Mouse (Mus musculus) limb, embryonic 14.5 days (tissue): ENCODE data around the gene Cd44. TPM values are rescaled to one million over a fixed set of nuclear protein-coding genes. Genes with fewer than 3 reads are reported as not detected.

Experiments
- ATAC-seq: fragments of 200-750 bp; cut with Nextera tagmentation; 2 replicates; pipeline ENCODE4 v1.8.0; 2017; ENCODE audit warnings: low read depth, moderate number of reproducible peaks, moderate TSS enrichment; ENCODE audit not compliant: low FRiP score
- DNase-seq: peaks from one replicate; pipeline ENCODE4 v3.0.0-alpha.2; 2015; ENCODE audit warnings: low spot score
- H3K27ac ChIP-seq: fragments of 300-500 bp; sonication (generic); replicated peaks from 2 replicates; pipeline ENCODE4 v1.5.1; 2014; ENCODE audit warnings: low read depth, mild to moderate bottlenecking, low read length, moderate library complexity, mixed read lengths
- H3K27me3 ChIP-seq: fragments of 300-500 bp; sonication (generic); 2 replicates; pipeline ENCODE4 v1.6.1; 2014; ENCODE audit warnings: low read length, mixed read lengths; ENCODE audit not compliant: control insufficient read depth, insufficient read depth
- H3K36me3 ChIP-seq: fragments of 300-500 bp; sonication (generic); 2 replicates; pipeline ENCODE4 v1.6.1; 2014; ENCODE audit warnings: mild to moderate bottlenecking, low read length, moderate library complexity, mixed read lengths; ENCODE audit not compliant: control insufficient read depth, insufficient read depth
- H3K4me1 ChIP-seq: fragments of 300-500 bp; sonication (generic); 2 replicates; pipeline ENCODE4 v1.6.1; 2014; ENCODE audit warnings: antibody characterized with exemption, low read length, mixed read lengths; ENCODE audit not compliant: control insufficient read depth, insufficient read depth
- H3K4me2 ChIP-seq: fragments of 300-500 bp; sonication (generic); replicated peaks from 2 replicates; pipeline ENCODE4 v1.6.1; 2014; ENCODE audit warnings: low read depth, mild to moderate bottlenecking, low read length, moderate library complexity; ENCODE audit not compliant: severe bottlenecking
- H3K4me3 ChIP-seq: fragments of 300-500 bp; sonication (generic); replicated peaks from 2 replicates; pipeline ENCODE4 v1.5.1; 2014; ENCODE audit warnings: low read length
- H3K9ac ChIP-seq: fragments of 300-500 bp; sonication (generic); 2 replicates; pipeline ENCODE4 v1.6.1; 2014; ENCODE audit warnings: mild to moderate bottlenecking, low read depth, low read length, moderate library complexity; ENCODE audit not compliant: severe bottlenecking
- H3K9me3 ChIP-seq: fragments of 300-500 bp; sonication (generic); 2 replicates; pipeline ENCODE4 v1.6.1; 2016; ENCODE audit warnings: low read length; ENCODE audit not compliant: control insufficient read depth
- POLR2A ChIP-seq: fragments of 200-500 bp; IDR thresholded peaks from 2 replicates; pipeline ENCODE4 v1.8.0; 2012; ENCODE audit warnings: inconsistent platforms, mild to moderate bottlenecking, moderate library complexity, borderline replicate concordance; ENCODE audit not compliant: insufficient read depth, insufficient read length; ENCODE audit errors: extremely low read depth
- WGBS: fragments of 180-500 bp; shearing (Covaris S2); extraction: QIAGEN DNeasy Blood & Tissue Kit; methylation state at CpG from one replicate; pipeline ENCODE4 v1.1.7; 2014; 5-methylcytosine and 5-hydroxymethylcytosine counted together
- polyA plus RNA-seq, 2 experiments: library from polyadenylated mRNA; depleted of rRNA in 1 of 2; stranded (reverse) in 1 of 2; unstranded in 1 of 2; fragments of >200 nt; fragmentation: Nextera tagmentation in 1 of 2; extraction: Ambion mirVana in 1 of 2; gene quantifications; 2 replicates each; pipeline versions ENCODE4 v1.2.1 to v1.2.3; 2012 to 2014

Cd44 gene
- 29.3 and 32.1 TPM in 2 replicates for polyA plus RNA-seq (2012; rRNA removed)
- polyA plus RNA-seq (2014; fragmentation: Nextera tagmentation; extraction: Ambion mirVana) = 39.5 and 46.3 TPM in 2 replicates

DNA sequence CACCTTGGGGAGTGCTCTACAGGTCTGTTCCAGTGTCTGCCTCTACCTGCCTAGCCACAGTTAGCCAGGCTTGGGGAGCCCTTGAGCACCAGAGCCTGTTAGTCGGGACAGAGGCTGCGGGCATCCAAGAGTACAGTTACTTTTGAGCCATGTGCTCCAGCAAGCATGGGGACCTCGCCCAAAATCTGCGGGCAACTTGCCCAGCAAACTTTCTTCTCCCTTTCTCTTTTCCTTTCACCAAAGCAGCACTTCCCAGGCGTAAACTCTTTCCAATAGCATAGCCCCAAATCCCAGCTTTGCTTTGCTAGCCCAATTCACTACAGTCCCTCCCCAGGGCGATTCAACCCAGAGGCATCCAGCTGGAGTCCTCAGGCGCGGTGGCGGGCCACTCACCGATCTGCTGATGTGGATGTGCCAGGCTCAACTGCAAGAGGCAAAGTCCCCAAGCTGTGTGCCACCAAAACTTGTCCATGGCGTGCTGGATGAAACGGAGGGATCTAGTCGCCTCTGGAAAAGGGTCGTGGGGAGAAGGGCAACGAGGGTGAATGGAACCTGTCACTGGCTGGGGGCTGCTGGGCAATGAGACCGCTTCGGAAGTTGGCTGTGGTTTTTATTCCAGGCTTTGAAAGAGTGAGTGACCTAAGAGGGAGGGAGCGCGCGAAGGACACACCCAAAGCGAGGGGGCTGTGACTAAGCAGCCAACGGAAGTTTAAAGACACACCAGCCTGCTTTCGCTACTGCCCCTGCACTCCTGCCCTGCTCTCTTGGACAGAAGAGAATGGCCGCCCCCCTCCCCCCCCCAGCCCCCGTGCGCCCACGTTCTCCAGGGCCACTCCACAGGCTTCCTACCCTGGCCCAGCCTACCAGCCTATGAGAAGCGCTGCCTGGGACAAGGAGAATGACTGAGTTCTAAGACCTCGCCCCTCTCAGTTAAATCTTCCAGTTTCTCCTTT lies at the start of gene Cd44:
Gene Cd44, minus strand, starts transcription at position 791 of the 953 bp plus-strand sequence.
- DNase-seq = peak; percentile 63
- Histone ChIP-seq H3K4me3 (peak within 1 kb of the TSS; percentile 43), H3K36me3 (no peaks in the 10 kb centered on the region), H3K27me3 (peaks cover 3% of the 10 kb centered on the region; the same call in 1 of the 2 replicates), H3K27ac (no peak within 1 kb of the TSS), H3K9me3 (no peaks in the 10 kb centered on the region), H3K4me1 (peaks cover 2% of the 10 kb centered on the region; the same call in 1 of the 2 replicates), H3K4me2 (peak within 1 kb of the TSS; percentile 85), H3K9ac (peak within 1 kb of the TSS; percentile 50)
- ATAC-seq = peak; percentile 77
- TF ChIP-seq POLR2A = no peak
- WGBS = under 1% methylated on average over 27 of the region's 29 CpGs

DNA sequence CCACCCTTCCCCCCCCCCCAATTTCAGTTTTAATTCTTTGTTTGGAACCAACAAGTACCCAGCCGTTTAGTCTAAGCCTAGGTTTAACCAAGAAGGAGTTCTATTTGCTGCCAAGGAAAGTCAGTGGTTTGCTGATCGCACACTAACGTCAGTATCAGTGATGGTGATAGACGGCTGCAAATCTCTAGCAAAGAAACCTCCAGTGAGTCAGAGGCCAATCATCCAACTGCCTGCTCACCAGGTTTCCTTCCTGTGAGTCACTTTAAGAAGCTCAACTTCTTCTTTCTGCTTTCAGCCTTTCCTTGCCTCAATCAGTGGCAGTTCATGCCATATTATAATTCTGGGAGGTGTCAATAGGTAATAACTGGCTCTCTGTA lies 47.0 kb upstream of the Cd44 start:
- H3K9me3 ChIP-seq = no peaks in the 10 kb centered on the region
- H3K9ac ChIP-seq = no peak overlapping the region
- no peak overlapping the region for H3K27ac ChIP-seq
- no peak overlapping the region for H3K4me3 ChIP-seq
- ATAC-seq (no peak), DNase-seq (no peak)
- no peaks in the 10 kb centered on the region for H3K36me3 ChIP-seq
- no peak for TF ChIP-seq POLR2A
- H3K27me3 ChIP-seq = no peaks in the 10 kb centered on the region
- WGBS = 86% methylated on average over 4 of the region's 4 CpGs
- peaks cover 5% of the 10 kb centered on the region for H3K4me1 ChIP-seq
- H3K4me2 ChIP-seq = no peak overlapping the region

DNA sequence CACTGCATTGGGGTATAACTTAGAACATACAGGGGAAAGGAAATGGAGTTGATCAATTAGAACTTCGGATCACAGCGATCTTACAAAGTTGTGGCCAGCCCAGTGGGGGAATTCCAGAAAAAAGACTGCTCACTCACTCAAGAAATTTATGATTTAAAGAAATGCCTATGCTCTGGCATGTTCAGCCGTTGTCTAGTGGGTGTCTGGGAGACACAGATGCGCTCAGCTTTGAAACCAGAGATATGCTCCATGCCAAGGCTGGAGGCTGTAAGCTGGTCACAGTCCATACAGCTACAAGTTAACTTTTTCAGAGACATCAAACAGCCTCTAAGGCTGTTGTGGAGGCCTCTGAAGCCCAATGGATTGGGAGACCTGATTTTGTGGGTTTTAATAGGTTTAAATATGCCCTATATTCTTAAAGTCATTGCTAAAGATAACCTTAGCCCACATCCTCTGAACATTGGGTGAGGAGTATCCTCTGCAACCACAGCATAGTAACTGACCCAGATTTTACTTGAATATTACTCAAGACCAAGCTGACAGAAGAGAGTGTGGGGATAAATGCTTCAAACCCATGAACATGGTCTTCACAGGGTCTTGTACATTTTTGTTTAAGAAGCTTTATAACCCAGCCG lies 46.5 kb upstream of the Cd44 start:
- H3K9ac ChIP-seq = no peak overlapping the region
- WGBS = 88% methylated on average over 5 of the region's 5 CpGs

DNA sequence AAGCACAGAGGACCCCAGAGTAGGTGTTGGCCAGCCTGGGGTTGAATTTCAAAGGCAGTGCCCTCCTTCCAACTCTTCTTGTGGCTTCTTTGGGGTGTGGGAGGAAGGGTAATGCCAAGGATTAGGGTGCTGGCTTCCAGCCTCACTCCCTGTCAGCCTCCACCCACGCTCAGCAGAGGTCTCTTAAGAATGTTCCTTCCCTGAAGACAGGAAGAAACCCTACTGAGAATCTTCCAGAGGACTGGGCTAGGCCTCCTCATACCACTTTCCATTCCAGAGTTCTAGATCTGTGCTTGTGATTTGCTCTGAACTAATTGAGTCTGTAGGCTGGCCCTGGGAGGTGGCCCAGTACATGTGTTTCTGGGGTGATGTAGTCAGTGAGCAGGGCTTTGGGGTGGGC lies 43.6 kb upstream of the Cd44 start:
- WGBS = 43% methylated on average over 1 of the region's 1 CpGs
- no peak overlapping the region for H3K9ac ChIP-seq
- no peaks in the 10 kb centered on the region for H3K9me3 ChIP-seq
- TF ChIP-seq POLR2A = no peak
- DNase-seq (no peak), ATAC-seq (no peak)
- H3K27me3 ChIP-seq = no peaks in the 10 kb centered on the region
- no peak overlapping the region for H3K4me2 ChIP-seq
- H3K27ac ChIP-seq = no peak overlapping the region
- no peak overlapping the region for H3K4me3 ChIP-seq
- H3K36me3 ChIP-seq = no peaks in the 10 kb centered on the region
- peaks cover 11% of the 10 kb centered on the region for H3K4me1 ChIP-seq

More for the DNA sequence above, 46.5 kb upstream of the Cd44 start:
- no peak for DNase-seq
- no peak overlapping the region for H3K27ac ChIP-seq
- peaks cover 9% of the 10 kb centered on the region for H3K4me1 ChIP-seq
- no peak for ATAC-seq
- no peak overlapping the region for H3K4me3 ChIP-seq
- no peaks in the 10 kb centered on the region for H3K27me3 ChIP-seq
- H3K9me3 ChIP-seq = no peaks in the 10 kb centered on the region
- no peaks in the 10 kb centered on the region for H3K36me3 ChIP-seq
- TF ChIP-seq POLR2A = no peak
- no peak overlapping the region for H3K4me2 ChIP-seq

DNA sequence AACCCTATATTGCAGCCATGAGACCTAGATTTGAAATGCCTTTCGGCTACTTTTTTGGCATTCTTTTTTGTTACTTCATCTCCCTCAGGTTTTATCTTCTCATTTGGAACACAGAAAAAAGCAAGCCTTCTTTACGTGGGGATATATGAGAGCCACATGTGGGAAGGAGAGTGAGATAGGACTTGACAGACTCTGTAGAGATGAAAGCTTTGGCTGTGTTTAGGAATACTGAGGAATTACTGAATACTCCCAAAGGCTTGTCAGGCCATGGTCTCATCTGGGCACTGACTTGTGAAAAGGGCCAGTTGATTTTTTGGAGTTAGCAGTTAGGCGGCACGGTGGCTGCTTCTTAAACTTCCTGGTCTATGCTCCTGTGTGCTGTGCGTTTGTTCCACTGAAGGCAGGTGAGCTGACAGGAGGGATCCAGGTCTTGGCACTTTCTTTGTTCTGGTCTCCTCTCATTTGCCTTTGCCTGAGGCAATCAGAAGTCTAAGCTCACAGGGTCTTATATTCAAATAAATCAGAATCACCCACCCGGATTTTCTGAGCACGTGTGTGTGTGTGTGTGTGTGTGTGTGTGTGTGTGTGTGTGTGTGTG lies 43.0 kb upstream of the Cd44 start:
- WGBS = 50% methylated on average over 7 of the region's 7 CpGs
- H3K36me3 ChIP-seq = no peaks in the 10 kb centered on the region
- H3K4me3 ChIP-seq = no peak overlapping the region
- TF ChIP-seq POLR2A = no peak
- no peak overlapping the region for H3K9ac ChIP-seq
- H3K27ac ChIP-seq = peak overlapping the region; percentile 26; the same call in 1 of the 2 replicates
- no peaks in the 10 kb centered on the region for H3K27me3 ChIP-seq
- no peaks in the 10 kb centered on the region for H3K9me3 ChIP-seq
- H3K4me1 ChIP-seq = peaks cover 11% of the 10 kb centered on the region
- H3K4me2 ChIP-seq = no peak overlapping the region
- ATAC-seq (peak; percentile 49; the same call in 1 of the 2 replicates), DNase-seq (peak; percentile 62)
